Mouse (Mus musculus) retina, postnatal 7 days (tissue): Measurements from ENCODE around the gene Fads6.

Experiments used
- DNase-seq: peaks from one replicate; pipeline ENCODE4 v3.0.0-alpha.2; 2012; ENCODE audit warnings: low read depth, low spot score

Fads6 gene

DNA sequence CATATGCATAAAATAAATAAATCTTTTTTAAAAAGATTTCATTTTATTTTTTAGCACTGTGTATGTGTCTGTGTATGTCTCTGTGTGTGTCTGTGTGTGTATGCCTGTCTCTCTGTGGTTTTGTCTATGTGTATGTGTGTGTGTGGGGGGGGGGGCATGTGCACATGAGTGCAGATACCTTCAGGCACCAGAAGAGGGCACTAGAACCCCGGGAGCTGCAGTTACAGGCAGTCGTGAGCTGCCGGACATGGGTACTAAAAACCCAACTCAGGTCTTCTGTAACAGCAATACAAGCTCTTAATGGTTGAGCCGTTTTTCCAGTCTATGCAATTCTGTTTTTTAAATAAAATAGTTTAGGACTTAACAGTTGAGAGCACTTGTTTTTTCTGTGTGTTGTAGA, 3.3 kb upstream of the Fads6 start:
- DNase-seq: no peak

DNA sequence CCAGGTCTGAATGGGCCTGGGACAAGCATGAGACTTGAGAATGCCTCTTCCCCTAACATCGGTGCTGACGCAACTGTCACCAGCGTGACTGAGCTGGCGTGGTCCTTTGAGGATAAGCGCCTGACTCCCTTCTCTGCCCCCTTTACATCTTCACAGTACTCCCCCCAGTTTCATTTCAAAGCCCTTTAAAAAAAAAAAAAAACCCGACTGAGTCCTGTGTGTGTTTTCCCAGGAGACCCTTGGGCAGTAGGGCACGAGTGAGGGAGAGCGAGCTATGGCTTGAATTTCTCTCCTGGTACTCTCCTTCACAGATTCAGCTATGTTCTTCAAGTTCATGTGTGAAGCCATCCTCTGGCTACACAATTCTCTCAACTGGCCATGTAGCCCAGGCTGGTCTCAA, 697 bp upstream of the Fads6 start:
- no peak for DNase-seq

DNA sequence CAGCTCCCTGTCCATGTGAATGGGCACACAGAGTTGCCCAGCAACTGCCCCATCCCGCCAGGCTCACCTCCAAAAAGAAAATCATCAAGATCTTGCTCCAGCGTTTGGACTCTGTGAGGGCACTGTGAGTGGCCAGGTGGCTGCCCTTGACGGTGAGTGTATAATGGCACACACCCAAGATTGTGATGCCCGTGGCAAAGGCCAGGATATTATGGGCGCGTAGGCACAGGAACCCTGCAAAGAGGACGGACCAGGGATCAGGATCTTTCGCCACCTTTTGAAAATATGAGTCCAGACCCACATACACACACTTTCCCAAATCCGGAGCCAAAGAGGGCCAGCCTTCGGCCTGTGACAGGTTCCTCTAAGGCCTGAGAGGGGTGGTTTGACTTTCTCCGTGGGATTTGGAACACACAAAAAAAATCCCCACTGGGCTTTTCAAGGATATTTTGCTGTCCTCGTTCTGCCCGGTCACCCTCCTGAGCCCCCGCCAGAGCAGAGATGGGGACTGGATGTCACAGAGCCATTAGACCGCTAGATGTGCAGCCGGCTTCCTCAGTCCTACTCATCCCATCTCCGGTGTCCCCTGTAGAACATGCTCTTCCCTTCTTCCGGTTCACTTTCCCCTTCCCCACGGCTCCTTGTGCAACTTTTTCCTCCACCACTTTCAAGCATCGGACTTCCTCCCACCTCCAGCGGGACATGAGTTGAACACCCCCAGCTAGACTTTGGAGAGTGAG, 822 bp downstream of the Fads6 start:
- no peak for DNase-seq

DNA sequence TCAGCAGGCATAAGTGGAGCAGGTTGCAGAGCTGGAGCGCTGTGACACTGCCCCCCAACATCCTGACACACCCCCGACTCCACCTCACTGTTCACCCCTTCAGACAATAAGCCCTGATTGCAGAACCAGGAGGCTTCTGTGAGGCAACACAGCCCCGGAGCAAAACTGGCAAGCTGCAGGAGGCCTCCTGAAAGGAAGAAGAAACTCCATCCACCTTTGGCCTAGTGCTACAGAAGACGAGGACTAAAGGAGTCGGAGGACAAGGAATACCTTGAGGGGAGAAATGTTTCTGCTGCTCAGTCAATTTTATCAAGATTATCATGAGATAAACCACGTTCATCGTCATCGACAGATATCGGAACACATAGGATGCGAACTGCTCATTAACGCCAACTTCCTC, 1.5 kb downstream of the Fads6 start:
- no peak for DNase-seq

GRCm38 (mm10) chr11:115292631-115293375, 4.7 kb downstream of the Fads6 start:
- DNase-seq: no peak

DNA sequence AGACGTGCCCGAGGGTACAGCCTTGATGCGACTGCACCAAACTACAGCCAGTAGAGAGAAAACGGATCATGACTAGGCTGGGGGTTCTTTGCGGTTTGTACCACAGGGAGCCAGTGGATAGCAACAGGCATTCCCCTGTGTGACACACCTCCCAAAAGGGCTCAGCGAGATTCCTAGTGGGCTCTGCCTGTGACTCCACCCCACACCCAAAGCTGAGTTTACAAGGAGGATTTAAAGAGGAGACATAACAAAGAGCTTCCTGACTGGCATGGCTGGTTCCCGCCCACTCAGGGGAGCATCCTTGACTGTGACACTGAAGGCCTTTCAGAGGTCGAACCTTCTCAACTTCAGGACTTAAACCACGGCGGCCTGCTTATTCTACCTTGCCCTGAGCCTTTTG, 6.0 kb downstream of the Fads6 start:
- no peak for DNase-seq

DNA sequence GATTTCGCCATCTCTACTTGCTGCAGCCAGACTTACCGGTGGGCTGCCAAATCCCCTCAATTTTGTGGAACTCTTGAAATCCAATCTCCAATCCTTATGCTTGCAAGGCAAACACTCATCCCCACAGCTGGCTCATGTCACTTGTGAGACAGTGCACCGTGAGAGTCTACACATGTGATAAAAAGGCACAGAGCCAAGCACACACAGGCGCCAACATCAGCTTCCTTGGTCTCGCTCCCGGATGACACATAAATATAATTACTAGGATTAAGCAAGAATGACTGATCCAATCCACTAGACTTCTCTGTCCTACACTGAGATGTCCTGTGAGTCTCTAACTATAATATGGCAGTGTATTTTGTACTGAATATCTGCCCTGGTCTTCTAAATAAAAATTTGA, 6.5 kb downstream of the Fads6 start:
- no peak for DNase-seq

- no peak for DNase-seq
Measured at GRCm38 (mm10) chr11:115290314-115290713, 7.1 kb downstream of the Fads6 start.

- no peak for DNase-seq
Measured at GRCm38 (mm10) chr11:115289885-115290284, 7.6 kb downstream of the Fads6 start.

GRCm38 (mm10) chr11:115288305-115288704, 9.2 kb downstream of the Fads6 start:
- DNase-seq: no peak

DNA sequence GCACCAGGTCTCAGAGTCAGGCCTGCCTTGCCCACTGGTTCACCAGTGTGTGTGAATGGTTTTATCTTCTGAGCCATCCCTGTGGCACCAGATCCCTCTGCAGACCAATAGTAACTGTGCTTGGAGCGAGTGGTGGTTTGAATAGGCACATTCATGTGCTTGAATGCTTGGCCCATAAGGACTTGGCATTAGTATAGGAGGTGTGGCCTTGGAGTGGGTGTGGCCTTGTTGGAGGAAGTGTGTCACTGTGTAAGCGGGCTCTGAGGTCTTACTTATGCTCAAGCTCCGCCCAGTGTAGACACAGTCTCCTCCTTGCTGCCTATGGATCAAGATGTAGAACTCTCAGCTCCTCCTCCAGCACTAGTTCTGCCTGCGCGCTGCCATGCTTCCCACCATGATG, 10.1 kb downstream of the Fads6 start:
- DNase-seq: no peak

DNA sequence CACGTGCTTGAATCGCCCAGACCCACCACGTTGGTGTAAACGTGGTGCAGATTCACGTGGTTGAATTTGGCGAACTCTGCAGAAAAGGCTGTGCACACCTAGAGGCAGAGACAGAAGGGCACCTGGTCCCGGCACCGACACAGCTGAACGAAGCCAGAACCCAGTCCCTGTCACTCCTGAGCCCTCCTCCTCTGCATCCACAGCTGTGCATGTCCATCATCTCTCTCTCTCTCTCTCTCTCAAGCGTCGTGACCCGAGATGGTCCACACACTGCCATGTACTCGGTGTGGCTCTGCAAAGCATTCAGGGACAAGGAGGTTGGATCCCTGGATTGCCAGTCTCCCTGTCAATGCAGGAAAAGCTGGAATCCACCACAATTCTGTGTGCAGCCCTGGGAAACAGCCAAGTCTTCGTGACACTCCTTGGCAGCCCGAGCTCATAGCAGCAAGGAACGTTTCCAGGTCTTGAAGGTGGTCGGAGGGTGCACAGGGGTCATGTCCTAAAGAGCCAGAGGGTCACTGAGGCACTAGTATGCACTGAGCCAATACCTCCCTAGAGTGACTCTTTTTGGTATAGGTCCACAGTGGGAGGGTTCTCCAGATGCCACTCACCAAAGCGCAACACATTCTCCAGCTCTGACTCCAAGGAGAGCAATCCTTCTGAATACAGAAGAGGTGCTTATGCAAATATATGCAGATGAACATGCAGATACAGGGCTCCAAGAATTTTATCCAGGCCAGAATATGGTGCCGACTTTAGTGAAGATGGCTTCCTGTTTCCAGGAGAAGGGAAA, 11.1 kb downstream of the Fads6 start:
- DNase-seq: no peak

- no peak for DNase-seq
Measured at GRCm38 (mm10) chr11:115285282-115285681, 12.2 kb downstream of the Fads6 start.

- no peak for DNase-seq
Measured at GRCm38 (mm10) chr11:115283891-115284620, 13.4 kb downstream of the Fads6 start.

DNA sequence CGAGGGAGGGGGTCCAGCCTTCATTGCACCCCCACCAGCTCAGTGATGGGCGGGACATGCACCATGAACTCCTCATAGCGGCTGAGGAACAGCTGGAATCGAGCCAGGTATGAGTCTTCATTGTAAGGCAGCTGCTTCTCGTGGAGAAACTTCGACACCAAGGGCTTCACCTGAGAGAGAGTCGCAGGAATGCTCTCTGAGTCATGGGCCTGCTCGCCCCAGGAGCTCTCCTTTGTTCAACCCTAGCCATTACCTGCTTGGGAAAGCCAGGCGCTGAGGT, 14.0 kb downstream of the Fads6 start:
- DNase-seq: no peak

GRCm38 (mm10) chr11:115282723-115283485, 14.6 kb downstream of the Fads6 start:
- no peak for DNase-seq

DNA sequence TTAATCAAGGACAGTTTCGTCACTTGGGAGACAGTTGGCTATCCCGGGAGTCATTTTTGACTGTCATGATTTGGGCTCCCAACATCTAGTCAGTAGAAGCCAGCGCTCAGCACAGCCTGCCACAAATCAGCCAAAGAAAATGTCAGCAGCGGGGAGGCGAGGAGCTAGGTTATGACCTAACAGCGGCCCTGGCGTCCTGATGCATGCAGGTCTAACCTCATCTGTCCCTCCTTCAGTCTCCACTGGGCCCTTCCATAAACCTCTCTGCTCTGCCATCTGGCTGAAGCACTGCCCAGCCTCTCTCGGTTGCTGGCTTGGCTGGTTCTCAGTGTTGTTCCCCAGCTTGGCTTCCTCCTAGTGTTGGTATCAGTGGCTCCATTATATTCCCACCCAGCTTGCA, 15.2 kb downstream of the Fads6 start:
- no peak for DNase-seq

- DNase-seq: no peak
Measured at GRCm38 (mm10) chr11:115279726-115280125, 17.7 kb downstream of the Fads6 start.

GRCm38 (mm10) chr11:115278176-115278575, 19.3 kb downstream of the Fads6 start:
- no peak for DNase-seq

DNA sequence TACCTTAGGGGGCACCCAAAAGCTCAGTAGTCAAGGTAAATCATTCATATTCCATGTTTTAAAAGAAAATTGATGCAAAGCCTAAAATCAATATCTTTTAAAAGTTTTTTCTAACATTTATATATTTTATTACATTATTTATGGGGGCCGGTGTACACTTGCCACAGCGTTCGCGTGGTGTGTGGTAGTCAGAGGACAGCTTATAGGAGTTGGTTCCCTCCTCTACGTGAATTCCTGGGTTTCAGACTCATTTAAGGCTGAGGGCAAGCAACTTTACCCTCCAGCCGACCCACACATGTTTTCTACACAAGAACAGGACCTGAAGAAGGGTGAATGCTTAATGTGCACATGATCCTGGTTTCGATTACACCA, 19.9 kb downstream of the Fads6 start:
- no peak for DNase-seq
